12 mouse cellular contexts compared by ENCODE assay signal in genomic region chr4:66483496-66483895, GRCm38 (mm10).
A peak's percentile ranks its signal among the peaks of the same experiment; 100 is the strongest.
DNase-seq lines count a peak whose midpoint lies in the region; ATAC-seq lines count a peak whose summit lies in the region.
"Had no signal": no experiment of that assay in that cellular context is flagged by ENCODE, and none has a peak within 500 bp of the region (broad histone marks: within the 10 kb centered on the region; RNA-seq: fewer than 3 reads in every experiment).

No protein-coding gene starts in this region.

- no peaks in the 10 kb centered on the region for H3K4me1 ChIP-seq in embryonic facial prominence, embryonic 14.5 days (ENCODE audit: control insufficient read depth, insufficient read depth, low read length)
- H3K4me1 ChIP-seq in embryonic facial prominence, embryonic 10.5 days = no peaks in the 10 kb centered on the region
- H3K4me1 ChIP-seq in hindbrain, embryonic 16.5 days (ENCODE audit: control insufficient read depth, insufficient read depth, low read depth, low read length) = no peaks in the 10 kb centered on the region
- H3K4me1 ChIP-seq in hindbrain, embryonic 12.5 days = 0 out of 2 replicates have a peak, but pooled peaks cover 2% of the 10 kb centered on the region
- peaks cover 7% of the 10 kb centered on the region for H3K4me1 ChIP-seq in neural tube, embryonic 13.5 days (replicated peaks)
- peaks cover 5% of the 10 kb centered on the region; the same call in 1 of the 2 replicates for H3K4me1 ChIP-seq in neural tube, embryonic 15.5 days

- peak; percentile 2 for DNase-seq in embryonic facial prominence, embryonic 14.5 days (ENCODE audit: low spot score)
- no peak for DNase-seq in embryonic facial prominence, embryonic 10.5 days (ENCODE audit: low spot score)
- DNase-seq in neural tube, embryonic 10.5 days (ENCODE audit: extremely low spot score, low spot score) = no peak
- no peak for DNase-seq in ovary, postnatal 14 days (ENCODE audit: low spot score)
- DNase-seq: adrenal gland, postnatal 10 days; embryo, embryonic 11 days; kidney, postnatal 10 days; liver had no signal

- no peak overlapping the region for H3K27ac ChIP-seq in embryonic facial prominence, embryonic 14.5 days (replicated peaks; ENCODE audit: low read depth, low read length)
- H3K27ac ChIP-seq in embryonic facial prominence, embryonic 10.5 days (replicated peaks) = no peak overlapping the region
- H3K27ac ChIP-seq in hindbrain, embryonic 16.5 days (ENCODE audit: low read depth, low read length) = peak overlapping the region; percentile 49; the same call in 1 of the 2 replicates
- H3K27ac ChIP-seq in hindbrain, embryonic 12.5 days = no peak overlapping the region
- 0 out of 2 replicates have a peak overlapping the region, but pooled peaks have one; percentile 23 for H3K27ac ChIP-seq in neural tube, embryonic 13.5 days (replicated peaks)
- 0 out of 2 replicates have a peak overlapping the region, but pooled peaks have one; percentile 37 for H3K27ac ChIP-seq in neural tube, embryonic 15.5 days (replicated peaks)

- no peak overlapping the region for H3K4me2 ChIP-seq in embryonic facial prominence, embryonic 14.5 days (ENCODE audit: low read depth, low read length)
- no peak overlapping the region for H3K4me2 ChIP-seq in hindbrain, embryonic 16.5 days (ENCODE audit: low read length)
- no peak overlapping the region for H3K4me2 ChIP-seq in hindbrain, embryonic 12.5 days (replicated peaks)
- H3K4me2 ChIP-seq in neural tube, embryonic 13.5 days = no peak overlapping the region
- no peak overlapping the region for H3K4me2 ChIP-seq in neural tube, embryonic 15.5 days

- no peak overlapping the region for H3K9ac ChIP-seq in embryonic facial prominence, embryonic 14.5 days (ENCODE audit: low read depth, low read length)
- H3K9ac ChIP-seq in hindbrain, embryonic 16.5 days (ENCODE audit: low read depth, low read length) = no peak overlapping the region
- no peak overlapping the region for H3K9ac ChIP-seq in hindbrain, embryonic 12.5 days
- no peak overlapping the region for H3K9ac ChIP-seq in neural tube, embryonic 13.5 days
- no peak overlapping the region for H3K9ac ChIP-seq in neural tube, embryonic 15.5 days (replicated peaks)

- 67% methylated on average over 6 of the region's 6 CpGs for WGBS in embryonic facial prominence, embryonic 14.5 days
- 77% methylated on average over 6 of the region's 6 CpGs for WGBS in embryonic facial prominence, embryonic 10.5 days
- WGBS in hindbrain, embryonic 16.5 days = 83% methylated on average over 6 of the region's 6 CpGs
- 85% methylated on average over 6 of the region's 6 CpGs for WGBS in hindbrain, embryonic 12.5 days
- 80% methylated on average over 6 of the region's 6 CpGs for WGBS in neural tube, embryonic 13.5 days
- WGBS in neural tube, embryonic 15.5 days = 80% methylated on average over 6 of the region's 6 CpGs

- H3K27me3 ChIP-seq in embryonic facial prominence, embryonic 14.5 days (replicated peaks; ENCODE audit: control insufficient read depth, insufficient read depth, low read length) = no peaks in the 10 kb centered on the region
- H3K27me3 ChIP-seq in embryonic facial prominence, embryonic 10.5 days (replicated peaks; ENCODE audit: low read depth, poor library complexity, severe bottlenecking) = no peaks in the 10 kb centered on the region
- no peaks in the 10 kb centered on the region for H3K27me3 ChIP-seq in hindbrain, embryonic 16.5 days (replicated peaks; ENCODE audit: control insufficient read depth, insufficient read depth, low read length)
- H3K27me3 ChIP-seq in hindbrain, embryonic 12.5 days = no peaks in the 10 kb centered on the region
- no peaks in the 10 kb centered on the region for H3K27me3 ChIP-seq in neural tube, embryonic 13.5 days
- H3K27me3 ChIP-seq in neural tube, embryonic 15.5 days (replicated peaks) = no peaks in the 10 kb centered on the region

- no peak overlapping the region for H3K4me3 ChIP-seq in embryonic facial prominence, embryonic 14.5 days (ENCODE audit: low read depth, low read length)
- H3K4me3 ChIP-seq in embryonic facial prominence, embryonic 10.5 days = no peak overlapping the region
- no peak overlapping the region for H3K4me3 ChIP-seq in hindbrain, embryonic 16.5 days (ENCODE audit: low read length)
- no peak overlapping the region for H3K4me3 ChIP-seq in hindbrain, embryonic 12.5 days
- no peak overlapping the region for H3K4me3 ChIP-seq in neural tube, embryonic 13.5 days
- H3K4me3 ChIP-seq in neural tube, embryonic 15.5 days (replicated peaks) = no peak overlapping the region

- no peaks in the 10 kb centered on the region for H3K36me3 ChIP-seq in embryonic facial prominence, embryonic 14.5 days (ENCODE audit: control insufficient read depth, insufficient read depth, low read length)
- no peaks in the 10 kb centered on the region for H3K36me3 ChIP-seq in embryonic facial prominence, embryonic 10.5 days (replicated peaks)
- H3K36me3 ChIP-seq in hindbrain, embryonic 16.5 days (ENCODE audit: control insufficient read depth, insufficient read depth, low read length) = no peaks in the 10 kb centered on the region
- no peaks in the 10 kb centered on the region for H3K36me3 ChIP-seq in hindbrain, embryonic 12.5 days
- H3K36me3 ChIP-seq in neural tube, embryonic 13.5 days = no peaks in the 10 kb centered on the region
- H3K36me3 ChIP-seq in neural tube, embryonic 15.5 days = no peaks in the 10 kb centered on the region

- H3K9me3 ChIP-seq in embryonic facial prominence, embryonic 14.5 days (ENCODE audit: control insufficient read depth, low read length) = no peaks in the 10 kb centered on the region
- H3K9me3 ChIP-seq in embryonic facial prominence, embryonic 10.5 days = no peaks in the 10 kb centered on the region
- no peaks in the 10 kb centered on the region for H3K9me3 ChIP-seq in hindbrain, embryonic 16.5 days (ENCODE audit: control insufficient read depth, low read length)
- no peaks in the 10 kb centered on the region for H3K9me3 ChIP-seq in hindbrain, embryonic 12.5 days (replicated peaks)
- H3K9me3 ChIP-seq in neural tube, embryonic 13.5 days = no peaks in the 10 kb centered on the region; the same call in 1 of the 2 replicates
- no peaks in the 10 kb centered on the region for H3K9me3 ChIP-seq in neural tube, embryonic 15.5 days (replicated peaks)

- ATAC-seq in embryonic facial prominence, embryonic 14.5 days (ENCODE audit: low read depth) = no peak
- no peak for ATAC-seq in hindbrain, embryonic 16.5 days
- ATAC-seq in hindbrain, embryonic 12.5 days (ENCODE audit: low FRiP score) = no peak
- no peak for ATAC-seq in neural tube, embryonic 13.5 days (ENCODE audit: low read depth)
- ATAC-seq in neural tube, embryonic 15.5 days (ENCODE audit: low FRiP score) = no peak

Comparison
In these comparisons a context has a peak if more than half of its experiments do, and no peak if none do; other contexts are left out.
1. H3K27ac ChIP-seq: peak in hindbrain, embryonic 16.5 days (single experiment), neural tube, embryonic 13.5 days (single experiment) and neural tube, embryonic 15.5 days (single experiment); none in embryonic facial prominence, embryonic 14.5 days (single experiment), embryonic facial prominence, embryonic 10.5 days (single experiment) and hindbrain, embryonic 12.5 days (single experiment).